Mouse (Mus musculus) adrenal gland, postnatal 14 days (tissue): ENCODE data around the gene Rlbp1. TPM values are rescaled to one million over a fixed set of nuclear protein-coding genes. Genes with fewer than 3 reads are reported as not detected.

Experiments
- DNase-seq: peaks from one replicate; pipeline ENCODE4 v3.0.0; 2021; ENCODE audit warnings: mixed read lengths
- total RNA-seq: library from RNA; stranded (reverse); gene quantifications from 2 replicates; pipeline ENCODE4 v1.2.3, GENCODE M21; 2021

The Rlbp1 gene
- total RNA-seq, 1 experiment from 2014 or later = not detected

GRCm38 (mm10) chr7:79376516-79377275 lies 10.2 kb downstream of the Rlbp1 start:
- DNase-seq = no peak

DNA sequence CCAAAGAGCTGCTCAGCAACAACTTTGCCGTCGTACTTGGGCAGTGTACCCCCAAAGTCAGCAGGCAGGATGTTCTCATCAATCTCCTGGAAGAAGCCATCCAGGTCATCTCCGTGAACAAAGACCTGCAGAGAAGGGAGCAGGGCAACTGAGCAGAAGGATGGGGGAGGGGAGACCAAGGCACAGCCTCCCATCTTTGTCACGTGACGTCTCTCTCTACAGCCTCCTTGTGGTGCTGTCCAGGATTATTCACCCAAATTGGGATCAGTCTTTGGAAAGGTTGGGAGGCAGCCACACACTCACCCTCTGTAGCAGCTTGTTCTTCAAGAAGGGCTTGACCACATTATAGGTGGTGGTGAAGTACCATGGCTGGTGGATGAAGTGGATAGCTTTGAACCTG lies 11.3 kb downstream of the Rlbp1 start:
- no peak for DNase-seq

DNA sequence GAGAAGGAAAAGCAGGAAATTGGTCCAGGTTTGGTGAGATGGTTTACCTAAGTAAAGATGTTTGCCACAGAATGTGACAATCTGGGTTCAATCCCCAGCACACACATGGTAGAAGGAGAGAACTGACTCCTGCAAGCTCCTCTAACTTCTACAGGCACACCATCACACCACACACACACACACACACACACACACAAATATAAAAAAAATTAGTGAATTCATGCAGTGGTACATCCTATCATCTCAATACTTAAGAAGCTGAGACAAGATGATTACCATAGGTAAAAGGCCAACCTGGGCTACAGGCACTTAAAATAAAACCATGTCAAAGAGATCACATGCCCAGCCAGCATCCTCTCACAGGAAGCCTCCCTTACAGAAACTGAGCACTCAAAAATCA lies 12.8 kb downstream of the Rlbp1 start:
- no peak for DNase-seq

- DNase-seq = peak; percentile 88
Measured at GRCm38 (mm10) chr7:79371321-79371879, 15.4 kb downstream of the Rlbp1 start.

GRCm38 (mm10) chr7:79369416-79369815 lies 17.4 kb downstream of the Rlbp1 start:
- DNase-seq = no peak

DNA sequence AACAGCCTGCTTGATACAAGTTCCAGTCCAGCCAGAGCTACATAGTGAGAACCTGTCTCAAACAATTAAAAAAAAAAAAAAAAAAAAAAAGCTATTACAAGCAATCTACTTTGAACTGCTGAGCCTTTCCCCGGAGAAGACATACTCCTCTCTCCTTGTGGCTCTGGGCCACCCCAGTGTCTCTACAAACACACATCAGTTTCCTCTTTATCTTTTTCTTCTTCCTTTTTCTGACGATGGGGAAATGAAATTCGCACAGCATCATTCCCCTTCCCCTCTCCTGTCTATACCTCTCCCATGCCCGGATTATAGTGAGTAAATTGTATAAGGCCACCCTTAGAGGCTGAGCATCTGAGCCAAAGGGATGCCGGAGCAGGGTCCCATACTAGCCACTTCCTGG lies 18.2 kb downstream of the Rlbp1 start:
- DNase-seq = no peak

- peak; percentile 69 for DNase-seq
Measured at GRCm38 (mm10) chr7:79363370-79364043, 23.3 kb downstream of the Rlbp1 start.

- DNase-seq = no peak
Measured at GRCm38 (mm10) chr7:79362830-79363229, 24.0 kb downstream of the Rlbp1 start.

- DNase-seq = no peak
Measured at GRCm38 (mm10) chr7:79362208-79362607, 24.6 kb downstream of the Rlbp1 start.

GRCm38 (mm10) chr7:79360056-79360455 lies 26.8 kb downstream of the Rlbp1 start:
- DNase-seq = no peak

DNA sequence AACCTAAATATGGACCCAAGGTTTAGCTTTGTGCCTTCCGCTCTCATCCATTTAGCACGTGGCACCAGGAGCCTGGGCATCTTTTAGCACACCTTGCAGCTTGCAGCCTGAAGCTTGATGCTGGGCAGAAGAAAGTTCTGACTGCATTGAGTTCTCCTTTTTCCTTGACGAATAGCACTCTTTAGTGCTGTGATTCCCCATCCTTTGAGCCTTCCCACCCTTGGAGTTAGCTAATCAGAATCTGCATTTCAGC lies 27.7 kb downstream of the Rlbp1 start:
- DNase-seq = no peak

DNA sequence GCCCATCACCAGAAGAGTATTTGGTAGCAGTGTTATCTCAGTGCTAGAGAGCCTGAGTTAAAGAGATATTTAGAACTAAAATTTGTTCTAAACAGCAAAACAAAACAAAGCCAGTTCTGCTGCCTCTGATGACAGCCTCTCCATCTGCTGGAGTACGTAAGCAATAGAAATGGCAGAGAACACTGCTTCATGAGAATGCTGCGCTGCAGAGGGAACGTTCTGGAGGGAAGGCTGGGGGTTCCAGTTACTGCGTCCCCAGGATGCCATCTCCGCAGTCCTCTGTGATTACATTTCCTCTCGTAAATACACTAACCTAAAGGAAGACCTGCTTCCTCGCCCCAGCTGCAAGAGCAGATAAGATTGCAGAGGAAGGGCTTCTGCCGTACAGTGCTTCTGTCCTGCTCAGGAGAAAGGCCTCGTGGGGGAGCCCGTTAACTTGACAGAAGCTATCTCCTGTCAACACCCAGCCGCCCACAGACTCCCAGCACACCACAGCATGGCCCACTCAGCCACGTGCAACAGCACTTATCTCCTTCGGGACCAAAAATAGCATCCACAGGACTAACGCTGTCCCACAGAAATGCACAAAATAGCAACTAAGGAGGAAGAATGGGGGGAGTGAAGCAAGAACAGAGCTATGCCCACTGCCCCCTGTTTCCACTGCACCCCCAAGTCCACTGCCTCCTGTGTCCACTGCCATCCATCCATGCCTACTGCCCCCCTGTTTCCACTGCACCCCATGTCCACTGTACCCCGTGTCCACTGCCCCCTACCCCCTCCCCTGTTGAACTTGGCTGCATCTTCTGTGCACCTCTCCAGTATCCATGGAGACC lies 28.3 kb downstream of the Rlbp1 start:
- no peak for DNase-seq

DNA sequence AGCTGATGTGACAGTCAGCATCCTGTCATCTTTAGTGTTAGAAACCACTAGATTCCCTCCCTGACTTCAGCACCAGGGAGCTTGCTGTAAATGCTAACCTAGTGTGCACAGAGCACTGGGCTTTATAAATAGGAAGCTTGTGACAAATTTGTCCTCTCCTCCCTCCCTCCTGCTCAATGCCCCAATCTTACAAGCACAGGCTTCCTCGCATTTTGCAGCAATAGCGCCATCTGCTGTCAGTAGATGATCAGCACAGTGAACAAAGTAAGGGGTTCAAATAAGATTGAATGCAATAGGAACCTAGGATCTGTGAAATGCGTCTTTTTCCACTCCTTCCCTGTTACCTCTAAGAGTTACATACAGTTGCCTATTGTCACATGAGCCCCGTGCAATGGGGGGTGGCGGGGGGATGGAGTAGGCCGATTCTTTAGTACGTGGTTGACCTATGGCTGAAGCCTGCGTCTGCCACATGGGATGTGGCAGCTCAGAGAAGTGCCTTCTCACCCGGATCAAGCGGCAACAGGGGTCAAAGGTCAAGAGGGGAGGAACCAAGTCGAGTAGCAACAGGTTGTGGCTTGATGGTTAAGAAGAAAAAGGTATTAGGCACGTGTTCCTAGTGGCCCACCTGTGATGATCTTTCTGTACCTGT lies 37.0 kb downstream of the Rlbp1 start:
- peak; percentile 82 for DNase-seq

GRCm38 (mm10) chr7:79348816-79349215 lies 38.0 kb downstream of the Rlbp1 start:
- no peak for DNase-seq

DNA sequence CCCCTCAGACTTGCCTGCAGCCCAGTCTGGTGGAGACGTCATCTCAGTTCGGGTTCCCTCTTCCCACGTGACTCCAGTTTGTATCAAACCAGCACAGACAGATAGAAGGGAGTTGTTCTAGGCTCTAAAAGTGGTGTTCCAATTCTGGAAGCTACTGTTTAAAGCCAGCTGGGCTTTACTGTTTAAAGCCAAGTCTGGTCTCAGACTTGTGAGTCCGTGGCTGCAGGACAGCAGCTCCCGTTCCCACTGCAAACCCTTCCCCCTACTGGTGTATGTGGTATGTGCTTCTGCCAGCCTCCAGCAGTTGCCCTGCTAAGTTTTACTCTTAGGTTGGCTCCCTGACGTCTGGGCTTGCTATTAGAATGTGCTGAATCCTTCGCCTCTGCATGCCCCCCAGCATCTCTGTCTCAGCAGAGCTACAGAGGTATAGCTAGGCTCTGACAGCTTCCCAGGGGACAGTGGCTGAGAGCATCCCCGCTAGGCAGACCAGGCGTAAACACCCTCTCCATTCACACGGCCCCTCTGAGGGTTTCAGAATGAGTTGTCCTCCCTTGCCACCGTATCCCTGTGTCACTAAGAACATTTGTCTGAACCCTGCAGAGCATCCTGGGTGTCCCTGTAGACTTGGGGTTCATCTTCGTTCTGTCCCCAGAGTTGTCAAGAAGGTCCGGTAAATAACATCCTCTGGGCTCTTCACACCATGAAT lies 39.6 kb downstream of the Rlbp1 start:
- no peak for DNase-seq

DNA sequence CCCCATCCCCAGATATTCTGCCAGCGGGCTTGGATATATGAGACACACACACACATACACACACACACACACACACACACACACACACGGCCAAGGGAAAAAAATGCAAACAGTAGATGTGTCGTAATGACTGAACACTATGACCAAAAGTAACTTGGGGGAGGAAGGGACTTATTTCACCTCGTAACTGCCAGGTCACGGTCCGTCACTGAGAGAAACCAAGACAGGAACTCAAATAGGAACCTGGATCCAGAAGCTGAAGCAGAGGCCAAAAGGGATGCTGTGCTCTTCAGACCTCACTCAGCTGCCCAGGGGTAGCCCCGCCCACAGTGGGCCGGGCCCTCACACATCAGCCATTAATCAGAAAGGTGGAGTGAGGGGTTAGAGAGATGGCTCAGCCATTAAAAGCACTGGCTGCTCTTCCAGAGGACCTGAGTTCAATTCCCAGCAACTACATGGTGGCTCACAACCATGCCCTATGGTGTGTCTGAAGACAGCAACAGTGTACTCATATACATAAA lies 40.2 kb downstream of the Rlbp1 start:
- no peak for DNase-seq

DNA sequence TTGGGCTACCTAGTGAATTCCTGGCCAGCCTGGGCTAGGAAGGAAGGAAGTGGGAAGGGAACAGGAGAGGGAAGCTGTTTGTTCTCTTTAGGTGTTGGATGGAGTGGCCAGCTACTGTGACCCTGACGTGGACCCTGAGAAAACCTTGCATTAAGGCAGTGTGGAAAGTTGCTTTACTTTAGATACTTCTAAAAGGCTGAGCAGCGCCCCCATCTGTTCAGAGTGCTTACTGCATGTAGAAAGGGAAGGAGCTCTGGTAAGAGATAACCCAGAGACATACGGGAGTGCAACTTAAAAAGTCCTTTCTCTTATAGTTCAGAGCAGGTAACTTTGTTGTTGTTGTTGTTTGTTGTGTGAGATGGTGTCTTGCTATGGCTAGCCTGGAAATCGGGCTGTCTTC lies 40.9 kb downstream of the Rlbp1 start:
- peak; percentile 81 for DNase-seq

DNA sequence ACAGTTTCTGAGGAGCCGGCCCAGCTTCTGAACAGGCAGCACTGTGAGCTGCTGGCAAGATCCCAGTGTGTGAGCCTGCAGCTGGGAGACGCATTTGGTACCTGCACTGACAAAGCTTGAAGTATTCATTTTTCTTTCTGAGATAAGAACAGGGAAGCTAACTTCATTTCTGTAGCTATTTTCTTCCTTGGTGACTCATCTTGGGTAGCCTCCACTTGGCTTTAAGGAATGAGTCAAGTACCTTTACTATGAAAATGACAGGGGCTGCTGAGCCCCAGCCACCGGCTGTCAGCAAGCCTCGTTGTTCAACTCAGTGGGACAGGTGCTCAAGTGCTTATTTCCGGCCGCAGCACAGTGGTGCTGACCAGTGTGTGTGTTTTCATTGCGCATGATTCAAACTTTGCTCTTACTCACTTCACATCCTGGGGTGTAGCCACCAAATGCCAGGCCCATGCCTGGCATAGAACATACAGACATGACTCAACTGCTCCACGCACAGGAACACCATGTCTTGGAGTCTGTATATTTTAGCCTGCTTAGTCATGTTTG lies 50.4 kb downstream of the Rlbp1 start:
- no peak for DNase-seq

DNA sequence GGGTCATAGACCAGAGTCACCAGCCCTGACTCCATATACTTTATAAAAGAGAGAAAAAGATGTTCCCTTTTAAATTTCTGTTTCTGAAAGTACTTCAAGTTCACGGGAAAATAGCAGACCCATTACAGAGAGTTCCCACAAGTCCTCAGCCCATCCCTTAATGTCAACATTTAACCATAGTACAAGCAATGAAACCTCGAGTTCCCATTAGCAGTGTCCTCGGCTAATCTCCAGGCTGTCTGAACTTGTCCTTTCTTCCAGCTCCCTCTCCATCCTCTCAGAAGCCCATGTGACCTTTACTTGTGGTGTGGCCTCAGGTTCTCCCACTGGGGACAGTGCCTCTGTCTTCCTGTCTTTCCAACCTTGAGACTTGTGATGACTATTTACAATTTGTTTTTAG lies 53.4 kb downstream of the Rlbp1 start:
- DNase-seq = no peak

DNA sequence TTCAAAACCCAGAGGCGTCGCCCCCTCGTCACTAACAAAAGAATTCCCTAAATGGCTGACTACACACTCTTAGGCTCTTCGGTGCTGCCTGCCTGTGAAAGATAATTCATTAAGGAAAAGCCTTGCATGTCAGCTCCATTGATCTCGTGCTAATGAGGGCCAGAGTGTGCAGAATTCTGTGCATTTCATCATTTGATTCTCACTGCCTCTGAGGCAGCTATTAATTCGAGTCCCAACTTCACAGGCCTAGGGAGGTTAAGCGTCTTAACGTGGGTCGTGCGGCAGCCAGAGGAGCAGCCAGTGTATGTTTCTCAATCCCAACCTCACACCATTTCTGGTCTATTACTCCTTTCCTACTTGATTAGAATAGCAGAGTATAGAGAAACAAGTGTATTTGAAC lies 55.7 kb downstream of the Rlbp1 start:
- DNase-seq = no peak

DNA sequence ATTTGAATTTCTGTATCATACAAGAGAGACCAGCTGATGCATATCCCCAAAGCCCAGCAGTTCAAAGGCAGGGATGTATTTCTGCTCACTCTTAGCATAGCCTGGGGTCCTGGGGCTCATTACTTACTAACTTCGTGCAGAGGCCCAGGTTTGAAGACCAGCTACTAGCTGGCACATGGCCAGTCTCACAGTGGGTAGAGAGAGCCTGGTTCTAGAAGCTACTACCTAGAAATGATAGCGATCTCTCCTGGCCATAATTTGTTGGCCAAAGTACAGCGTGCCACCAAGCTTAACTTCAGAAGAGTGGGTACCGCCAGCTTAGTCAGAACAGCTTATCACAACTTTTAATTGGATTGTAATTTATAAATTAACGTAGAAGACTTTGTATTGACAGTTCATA lies 58.1 kb downstream of the Rlbp1 start:
- no peak for DNase-seq
